Mouse (Mus musculus): ENCODE results near the gene Ftsj1. TPM values are rescaled to one million over a fixed set of nuclear protein-coding genes. Genes with fewer than 3 reads are reported as not detected.

Gene Ftsj1
- total and polyA plus RNA-seq, 3 experiments = 51.8 to 124 TPM; not detected in 1

GRCm38 (mm10) chrX:8192640-8193418, 59.4 kb downstream of the Ftsj1 start (continued):
- TF ChIP-seq NELFE (IDR thresholded peaks at IDR 0.05; ENCODE audit: low read depth, low read length) (peak; percentile 92), GABPA (IDR thresholded peaks at IDR 0.05; ENCODE audit: low read depth, low read length) (no peak), NRF1 (IDR thresholded peaks at IDR 0.05; ENCODE audit: insufficient read depth, low read depth, low read length, poor library complexity, severe bottlenecking) (peak; percentile 65), ETS1 (IDR thresholded peaks at IDR 0.05; ENCODE audit: low read depth, low read length) (peak; percentile 60; the same call in 1 of the 2 replicates), POLR2A (IDR thresholded peaks at IDR 0.05; ENCODE audit: control insufficient read depth in 1 of 2, insufficient read depth in 1 of 2, low read depth in 1 of 2, low read length in 2 of 2, poor library complexity in 1 of 2) (peak; percentile 93 to 97), CTCF (IDR thresholded peaks at IDR 0.05 in 2 of 3, conservative IDR thresholded peaks at IDR 0.05 in 1 of 3; ENCODE audit: control insufficient read depth in 1 of 3, insufficient read depth in 1 of 3, low read depth in 2 of 3, low read length in 3 of 3, poor library complexity in 1 of 3, severe bottlenecking in 1 of 3) (no peak), TAL1 (IDR thresholded peaks at IDR 0.05; ENCODE audit: low read length) (peak; percentile 18; the same call in 1 of the 2 replicates)

- Histone ChIP-seq H3K27ac (ENCODE audit: control insufficient read depth, low read depth, low read length) (peak overlapping the region; percentile 67), H3K4me3 (ENCODE audit: control insufficient read depth in 1 of 2, insufficient read depth in 1 of 2, low read depth in 2 of 2, low read length in 2 of 2) (peak overlapping the region; percentile 77 to 91), H3K27me3 (ENCODE audit: control insufficient read depth in 1 of 2, insufficient read depth in 2 of 2, low read length in 2 of 2) (no peaks in the 10 kb centered on the region), H3K4me1 (ENCODE audit: control insufficient read depth in 1 of 2, insufficient read depth in 2 of 2, low read length in 2 of 2) (peaks cover 2 to 16% of the 10 kb centered on the region in 2 experiments), H3K9ac (ENCODE audit: control insufficient read depth, low read depth, low read length, poor library complexity, severe bottlenecking) (peak overlapping the region; percentile 92), H3K36me3 (ENCODE audit: control insufficient read depth in 1 of 2, insufficient read depth in 2 of 2, low read length in 2 of 2) (peaks cover 0 to 7% of the 10 kb centered on the region in 2 experiments; a peak in 2 of 4 replicates), H3K9me3 (replicated peaks; ENCODE audit: insufficient read depth, low read length) (no peaks in the 10 kb centered on the region), H3K79me2 (ENCODE audit: control insufficient read depth, insufficient read depth, low read length, poor library complexity) (peaks cover 10% of the 10 kb centered on the region)
- DNase-seq (ENCODE audit: low read depth, low spot score) = peak; percentile 55
- TF ChIP-seq HCFC1 (IDR thresholded peaks at IDR 0.05; ENCODE audit: low read depth, low read length) (no peak), USF2 (IDR thresholded peaks at IDR 0.05; ENCODE audit: borderline replicate concordance in 1 of 2, insufficient read depth in 1 of 2, low read depth in 1 of 2, low read length in 2 of 2) (no peak), MEF2A (IDR thresholded peaks at IDR 0.05; ENCODE audit: extremely low read depth, insufficient replicate concordance, low read depth, low read length, poor library complexity, severe bottlenecking) (no peak), CHD1 (IDR thresholded peaks at IDR 0.05; ENCODE audit: low read depth, low read length) (no peak), MAFK (IDR thresholded peaks at IDR 0.05; ENCODE audit: borderline replicate concordance, low read depth, low read length) (no peak), CHD2 (IDR thresholded peaks at IDR 0.05; ENCODE audit: low read length) (no peak), NRF1 (IDR thresholded peaks at IDR 0.05; ENCODE audit: insufficient read depth, low read depth, low read length, poor library complexity, severe bottlenecking) (no peak), CTCF (IDR thresholded peaks at IDR 0.05 in 2 of 3, conservative IDR thresholded peaks at IDR 0.05 in 1 of 3; ENCODE audit: control insufficient read depth in 1 of 3, insufficient read depth in 1 of 3, low read depth in 2 of 3, low read length in 3 of 3, poor library complexity in 1 of 3, severe bottlenecking in 1 of 3) (no peak), ZC3H11A (IDR thresholded peaks at IDR 0.05; ENCODE audit: low read depth, low read length) (no peak), BHLHE40 (IDR thresholded peaks at IDR 0.05; ENCODE audit: borderline replicate concordance, low read depth, low read length) (no peak), GABPA (IDR thresholded peaks at IDR 0.05; ENCODE audit: low read depth, low read length) (no peak), JUND (IDR thresholded peaks at IDR 0.05; ENCODE audit: low read depth, low read length) (no peak), MAX (IDR thresholded peaks at IDR 0.05; ENCODE audit: low read length) (no peak), RCOR1 (IDR thresholded peaks at IDR 0.05; ENCODE audit: low read depth, low read length) (no peak), MYB (IDR thresholded peaks at IDR 0.05; ENCODE audit: low read depth, low read length) (no peak), GATA1 (IDR thresholded peaks at IDR 0.05; ENCODE audit: low read depth, low read length) (no peak), ZKSCAN1 (IDR thresholded peaks at IDR 0.05; ENCODE audit: low read depth, low read length) (no peak), KAT2A (conservative IDR thresholded peaks at IDR 0.05; ENCODE audit: low read depth, low read length) (no peak)
Measured at GRCm38 (mm10) chrX:8192126-8192639, 60.0 kb downstream of the Ftsj1 start.
